Mouse (Mus musculus) heart, adult 8-10 months (tissue): ENCODE results near the gene Hectd1. TPM values are rescaled to one million over a fixed set of nuclear protein-coding genes. Genes with fewer than 3 reads are reported as not detected.
A peak's percentile ranks its signal among the peaks of the same experiment; 100 is the strongest.

Source experiments
- DNase-seq: peaks from one replicate; pipeline ENCODE4 v3.0.0; 2022; ENCODE audit warnings: low spot score
- total RNA-seq, 4 experiments: library from RNA; stranded (reverse); gene quantifications; 2 replicates each; pipeline ENCODE4 v1.2.4; 2022

Hectd1 gene
- total RNA-seq = 10 to 100 TPM; 77.7 to 80.2 (median 79.4) TPM

GRCm38 (mm10) chr12:51829290-51830076, at the start of gene Hectd1:
Gene Hectd1 (minus strand): TSS chr12:51829536.
- DNase-seq = peak; percentile 84

DNA sequence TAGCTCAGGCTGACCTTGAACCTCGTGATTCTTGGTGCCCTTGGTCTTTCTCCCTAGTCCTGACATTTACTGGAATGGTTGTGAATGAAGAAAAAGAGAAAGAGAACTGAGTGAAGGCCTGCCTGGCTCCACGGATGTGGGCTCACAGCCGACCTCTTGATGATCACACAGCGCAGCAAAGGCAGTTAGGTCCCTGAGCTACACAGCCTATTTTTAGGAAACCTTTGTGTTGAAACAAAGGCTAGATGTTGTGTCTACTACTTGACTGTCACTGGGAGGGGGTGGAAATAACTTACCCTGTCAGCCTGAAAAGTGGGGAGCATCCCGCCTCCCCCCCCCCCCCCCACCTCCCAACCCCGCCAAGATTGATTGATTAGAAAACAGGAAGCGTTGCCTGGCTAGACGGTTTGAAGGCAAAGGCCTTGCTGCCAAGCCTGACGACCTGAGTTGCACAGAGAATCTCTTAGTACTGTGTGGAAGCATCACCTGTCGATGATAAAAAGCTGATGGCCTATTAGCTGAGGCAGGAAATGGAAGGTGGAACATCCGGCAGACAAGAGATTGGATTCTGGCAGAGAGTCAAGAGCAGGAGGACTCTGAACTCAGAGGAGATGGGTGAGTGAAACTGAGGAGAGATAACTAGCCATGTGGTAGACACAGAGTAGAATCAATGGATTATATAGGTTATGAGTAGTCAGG, 42.3 kb upstream of the Hectd1 start:
- DNase-seq = no peak

DNA sequence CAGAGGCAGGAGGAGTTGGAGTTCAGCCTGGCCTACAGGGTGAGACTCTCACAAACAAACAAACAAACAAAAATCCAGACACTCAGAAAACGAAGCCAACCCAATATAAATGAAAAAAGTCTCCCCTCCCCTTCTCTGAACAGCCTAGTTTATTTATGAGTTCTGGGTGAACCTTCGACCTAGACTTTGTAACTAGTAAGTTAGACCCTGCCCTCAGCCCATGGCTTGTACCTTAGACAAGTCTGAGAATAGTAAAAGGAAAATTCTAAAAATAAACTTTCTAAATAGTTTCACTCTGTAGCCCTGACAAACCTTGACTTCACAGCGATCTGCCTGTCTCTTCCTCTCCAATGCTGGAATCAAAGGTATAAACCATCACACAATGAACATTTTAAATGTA, 40.2 kb upstream of the Hectd1 start:
- DNase-seq = no peak

GRCm38 (mm10) chr12:51867076-51867475, 37.7 kb upstream of the Hectd1 start:
- DNase-seq = no peak

GRCm38 (mm10) chr12:51866226-51866910, 37.0 kb upstream of the Hectd1 start:
- peak; percentile 64 for DNase-seq

- peak; percentile 36 for DNase-seq
Measured at GRCm38 (mm10) chr12:51865790-51866179, 36.4 kb upstream of the Hectd1 start.

- DNase-seq = peak; percentile 32
Measured at GRCm38 (mm10) chr12:51865061-51865789, 35.9 kb upstream of the Hectd1 start.

GRCm38 (mm10) chr12:51863116-51864002, 34.0 kb upstream of the Hectd1 start:
- no peak for DNase-seq

- no peak for DNase-seq
Measured at GRCm38 (mm10) chr12:51858134-51859028, 29.0 kb upstream of the Hectd1 start.

GRCm38 (mm10) chr12:51856768-51857295, 27.5 kb upstream of the Hectd1 start:
- no peak for DNase-seq

DNA sequence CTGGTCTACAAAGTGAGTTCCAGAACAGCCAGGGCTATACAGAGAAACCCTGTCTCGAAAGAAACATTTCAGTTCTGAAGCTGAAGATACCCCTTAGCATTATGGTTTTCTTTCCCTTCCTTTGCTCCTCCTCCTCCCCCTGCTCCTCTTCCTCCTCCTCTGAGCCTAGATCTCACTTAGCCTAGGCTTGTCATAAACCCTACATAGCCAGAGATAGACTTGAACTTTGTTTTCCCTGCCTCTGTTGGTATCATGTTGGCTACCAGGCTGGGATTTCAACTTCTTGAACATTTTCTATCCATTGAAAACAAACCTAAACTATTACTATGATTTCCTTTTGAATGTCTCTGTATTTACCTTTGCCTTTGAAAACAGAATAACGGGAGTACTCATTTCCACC, 26.5 kb upstream of the Hectd1 start:
- no peak for DNase-seq

- no peak for DNase-seq
Measured at GRCm38 (mm10) chr12:51855453-51855852, 26.1 kb upstream of the Hectd1 start.

DNA sequence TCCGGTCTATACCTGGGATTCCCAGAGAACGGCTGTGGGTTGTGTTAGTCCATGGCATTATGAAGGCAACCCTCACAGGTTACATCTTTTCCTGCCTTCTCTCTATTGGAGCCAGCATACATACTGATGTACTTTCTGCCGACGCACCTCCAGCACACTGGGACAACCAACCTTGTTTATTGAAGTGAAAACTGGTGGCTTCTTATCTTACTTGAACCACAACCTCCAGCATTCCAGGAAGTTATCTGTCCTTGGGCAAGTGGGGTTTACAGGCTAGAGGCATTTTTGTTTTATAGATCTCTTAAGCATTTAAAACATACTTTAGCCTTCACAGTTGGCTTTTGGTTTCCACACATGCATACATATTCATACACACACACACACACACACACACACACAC, 22.3 kb upstream of the Hectd1 start:
- DNase-seq = no peak

DNA sequence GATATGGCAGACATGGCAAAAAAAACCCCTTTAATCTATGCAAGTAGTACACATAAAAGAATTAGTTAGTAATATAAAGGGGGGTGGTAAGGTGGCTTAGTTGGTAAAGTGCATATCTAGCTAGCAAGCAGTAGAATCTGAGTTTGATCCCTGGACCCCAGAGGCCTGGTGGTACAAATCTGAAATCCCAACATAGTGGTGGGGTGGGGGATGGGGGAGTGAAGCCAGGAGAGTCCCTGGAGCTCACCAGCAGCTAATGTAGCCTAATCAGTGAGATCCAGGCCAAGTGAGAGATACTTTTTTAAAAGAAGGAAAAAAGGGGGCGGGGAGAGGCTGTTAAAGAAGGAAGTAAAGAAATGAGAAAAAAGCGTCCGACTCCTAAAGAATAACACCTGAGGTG, 21.8 kb upstream of the Hectd1 start:
- no peak for DNase-seq

DNA sequence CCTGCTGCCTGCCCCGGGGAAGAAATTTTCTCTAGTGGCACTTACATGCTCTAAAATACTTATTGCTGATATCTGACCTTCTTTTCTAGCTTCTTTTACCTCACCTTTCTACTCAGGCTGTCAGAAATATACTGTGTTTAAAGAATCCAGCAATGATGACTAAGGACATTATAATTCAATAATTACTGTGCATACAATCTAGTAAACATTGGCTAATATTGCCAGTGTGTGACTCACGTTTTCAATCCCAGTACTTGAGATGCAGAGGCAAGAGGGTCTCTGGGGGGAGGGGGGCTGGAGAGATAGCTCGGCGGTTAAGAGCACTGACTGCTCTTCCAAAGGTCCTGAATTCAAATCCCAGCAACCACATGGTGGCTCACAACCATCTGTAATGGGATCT, 21.0 kb upstream of the Hectd1 start:
- DNase-seq = no peak

GRCm38 (mm10) chr12:51849902-51850301, 20.6 kb upstream of the Hectd1 start:
- no peak for DNase-seq

GRCm38 (mm10) chr12:51847953-51848680, 18.8 kb upstream of the Hectd1 start:
- peak; percentile 71 for DNase-seq

GRCm38 (mm10) chr12:51845261-51845660, 15.9 kb upstream of the Hectd1 start:
- DNase-seq = no peak

- DNase-seq = peak; percentile 99
Measured at GRCm38 (mm10) chr12:51844771-51845256, 15.5 kb upstream of the Hectd1 start.
